Mouse (Mus musculus): Measurements from ENCODE around the gene Ctbp2.

DNA sequence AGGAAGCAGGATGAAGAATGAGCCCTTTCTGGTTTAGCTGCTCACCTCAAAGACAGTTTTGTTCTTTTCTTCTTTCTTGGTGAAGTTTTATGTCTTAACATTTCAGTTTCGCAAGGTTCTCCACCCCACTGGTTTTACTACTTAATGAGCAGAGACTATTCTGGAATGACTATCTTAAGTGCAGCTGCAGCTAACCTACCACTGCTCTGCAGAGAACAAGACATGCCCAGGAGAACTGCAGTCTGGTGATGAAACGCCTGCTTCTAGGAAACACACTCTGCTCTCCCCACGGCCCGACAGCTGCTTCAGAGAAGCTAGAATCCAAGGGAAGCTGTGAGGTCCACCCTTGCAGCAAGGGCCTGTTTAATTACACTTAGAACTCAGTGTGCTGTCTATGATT is 79.4 kb downstream of the Ctbp2 start:
- TF ChIP-seq CTCF (IDR thresholded peaks at IDR 0.05; ENCODE audit: low read depth) = no peak
- no peak for TF ChIP-seq EP300 (IDR thresholded peaks at IDR 0.05; ENCODE audit: low read depth)
